Mouse (Mus musculus) stomach, postnatal 0 days (tissue): ENCODE data around the gene Ddias. TPM values are rescaled to one million over a fixed set of nuclear protein-coding genes. Genes with fewer than 3 reads are reported as not detected.
"Not testable (repeated sequence)": the region's sequence is repeated elsewhere in the genome, so short reads cannot be mapped to it uniquely, and the experiment has no call there.

Experiments used
- ATAC-seq: fragments of 200-750 bp; cut with Nextera tagmentation; 2 replicates; pipeline ENCODE4 v1.8.0; 2017; ENCODE audit not compliant: low FRiP score, low TSS enrichment
- DNase-seq: peaks from one replicate; pipeline ENCODE4 v3.0.0-alpha.2; 2016; ENCODE audit warnings: low spot score
- H3K27ac ChIP-seq: fragments of 300-500 bp; sonication (generic); replicated peaks from 2 replicates; pipeline ENCODE4 v1.5.1; 2014; ENCODE audit warnings: mild to moderate bottlenecking, control low read depth
- H3K27me3 ChIP-seq: fragments of 300-500 bp; sonication (generic); 2 replicates; pipeline ENCODE4 v1.6.1; 2014; ENCODE audit warnings: low read length; ENCODE audit not compliant: control insufficient read depth, insufficient read depth
- H3K36me3 ChIP-seq: fragments of 300-500 bp; sonication (generic); 2 replicates; pipeline ENCODE4 v1.6.1; 2014; ENCODE audit warnings: low read length, mixed read lengths; ENCODE audit not compliant: control insufficient read depth, insufficient read depth
- H3K4me1 ChIP-seq: fragments of 300-500 bp; sonication (generic); replicated peaks from 2 replicates; pipeline ENCODE4 v1.6.1; 2014; ENCODE audit warnings: antibody characterized with exemption; ENCODE audit not compliant: control insufficient read depth, insufficient read depth
- H3K4me2 ChIP-seq: fragments of 300-500 bp; sonication (generic); replicated peaks from 2 replicates; pipeline ENCODE4 v1.6.1; 2014; ENCODE audit warnings: low read depth, mild to moderate bottlenecking, control low read depth, moderate library complexity
- H3K4me3 ChIP-seq: fragments of 300-500 bp; sonication (generic); 2 replicates; pipeline ENCODE4 v1.5.1; 2014; ENCODE audit warnings: low read depth, low read length, control low read depth
- H3K9ac ChIP-seq: fragments of 300-500 bp; sonication (generic); 2 replicates; pipeline ENCODE4 v1.6.1; 2014; ENCODE audit warnings: mild to moderate bottlenecking, low read length, control low read depth, mixed read lengths
- H3K9me3 ChIP-seq: fragments of 300-500 bp; sonication (generic); 2 replicates; pipeline ENCODE4 v1.6.1; 2016; ENCODE audit warnings: low read length; ENCODE audit not compliant: control insufficient read depth
- CTCF ChIP-seq: IDR thresholded peaks from 2 replicates; pipeline ENCODE4 v1.5.1; 2016; ENCODE audit warnings: antibody characterized with exemption, low read depth, mild to moderate bottlenecking, moderate library complexity
- EP300 ChIP-seq: optimal IDR thresholded peaks from 2 replicates; pipeline ENCODE3; 2016; ENCODE audit warnings: antibody characterized with exemption
- WGBS: fragments of 180-500 bp; shearing (Covaris S2); extraction: QIAGEN DNeasy Blood & Tissue Kit; methylation state at CpG from one replicate; pipeline ENCODE4 v1.1.7; 2014; 5-methylcytosine and 5-hydroxymethylcytosine counted together
- polyA plus RNA-seq: library from polyadenylated mRNA; unstranded; fragments of >200 nt; fragmentation: Nextera tagmentation; extraction: Ambion mirVana; gene quantifications from 2 replicates; pipeline ENCODE4 v1.2.1, GENCODE M21; 2015

Gene Ddias
- polyA plus RNA-seq: 2.8 and 3.3 TPM in 2 replicates

DNA sequence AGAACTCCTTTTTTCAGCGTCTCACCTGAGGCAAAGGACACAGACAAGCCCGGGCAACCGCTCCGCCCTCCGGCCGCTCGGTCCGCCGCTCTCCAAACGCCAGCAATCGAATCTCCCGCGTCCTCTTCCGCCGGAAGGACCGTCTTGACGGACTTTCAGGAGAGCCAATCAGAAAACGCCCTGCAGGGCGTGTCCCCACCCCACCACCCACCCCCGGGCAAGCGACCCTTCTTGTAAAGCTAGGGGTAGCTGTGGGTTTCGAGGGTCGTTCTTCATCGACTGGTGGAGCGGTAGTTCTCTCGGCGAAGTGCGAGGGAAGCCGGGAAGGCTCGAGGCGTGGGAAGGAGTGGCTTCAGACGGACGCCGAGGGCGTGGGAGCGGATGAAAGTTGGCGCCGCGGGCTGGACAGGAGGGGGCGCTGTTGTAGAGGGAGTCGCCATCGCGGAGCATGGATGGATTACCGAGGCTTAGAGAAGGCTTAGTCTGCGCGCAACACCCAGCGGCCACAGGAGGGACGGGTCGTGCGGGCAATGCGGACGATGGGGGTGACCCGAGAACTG, at the start of gene Ddias, which contains the start of gene Prcp:
Ddias (minus strand) TSS at position 132 of the 560 bp plus-strand sequence.
Prcp (plus strand) TSS at position 355 of the 560 bp plus-strand sequence.
- TF ChIP-seq CTCF (peak; percentile 98), EP300 (peak; percentile 64)
- Histone ChIP-seq H3K27me3 (no peaks in the 10 kb centered on the region), H3K27ac (peak within 1 kb of the TSS; percentile 98), H3K9me3 (no peaks in the 10 kb centered on the region), H3K4me2 (peak within 1 kb of the TSS; percentile 84), H3K4me3 (peak within 1 kb of the TSS; percentile 65), H3K9ac (peak within 1 kb of the TSS; percentile 79), H3K36me3 (no peaks in the 10 kb centered on the region), H3K4me1 (peaks cover 4% of the 10 kb centered on the region; the same call in 1 of the 2 replicates)
- WGBS: under 1% methylated on average over 52 of the region's 53 CpGs
- DNase-seq (peak; percentile 94), ATAC-seq (peak; percentile 90)

DNA sequence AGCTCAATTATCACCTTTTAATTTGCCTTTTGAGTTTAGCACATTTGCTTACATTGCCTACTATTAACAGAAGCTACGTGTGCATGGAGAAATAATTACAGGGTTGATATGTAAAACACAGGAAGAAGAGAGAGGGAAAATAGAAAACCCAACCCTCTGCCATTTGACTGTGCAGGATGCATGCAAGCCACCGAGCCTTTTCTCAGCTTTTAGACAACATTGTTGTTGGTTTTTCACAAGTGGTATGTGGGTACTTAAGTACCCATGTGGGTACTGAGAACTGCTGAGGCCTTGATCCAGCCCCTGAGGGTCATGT, 46.8 kb upstream of the Ddias start:
- Histone ChIP-seq H3K27me3 (no peaks in the 10 kb centered on the region), H3K27ac (no peak overlapping the region), H3K4me2 (no peak overlapping the region), H3K4me1 (no peaks in the 10 kb centered on the region), H3K4me3 (no peak overlapping the region), H3K9ac (no peak overlapping the region), H3K36me3 (no peaks in the 10 kb centered on the region), H3K9me3 (no peaks in the 10 kb centered on the region)
- no peak for DNase-seq
- no peak for ATAC-seq
- 78% methylated on average over 2 of the region's 2 CpGs for WGBS
- TF ChIP-seq EP300 (no peak), CTCF (no peak)

DNA sequence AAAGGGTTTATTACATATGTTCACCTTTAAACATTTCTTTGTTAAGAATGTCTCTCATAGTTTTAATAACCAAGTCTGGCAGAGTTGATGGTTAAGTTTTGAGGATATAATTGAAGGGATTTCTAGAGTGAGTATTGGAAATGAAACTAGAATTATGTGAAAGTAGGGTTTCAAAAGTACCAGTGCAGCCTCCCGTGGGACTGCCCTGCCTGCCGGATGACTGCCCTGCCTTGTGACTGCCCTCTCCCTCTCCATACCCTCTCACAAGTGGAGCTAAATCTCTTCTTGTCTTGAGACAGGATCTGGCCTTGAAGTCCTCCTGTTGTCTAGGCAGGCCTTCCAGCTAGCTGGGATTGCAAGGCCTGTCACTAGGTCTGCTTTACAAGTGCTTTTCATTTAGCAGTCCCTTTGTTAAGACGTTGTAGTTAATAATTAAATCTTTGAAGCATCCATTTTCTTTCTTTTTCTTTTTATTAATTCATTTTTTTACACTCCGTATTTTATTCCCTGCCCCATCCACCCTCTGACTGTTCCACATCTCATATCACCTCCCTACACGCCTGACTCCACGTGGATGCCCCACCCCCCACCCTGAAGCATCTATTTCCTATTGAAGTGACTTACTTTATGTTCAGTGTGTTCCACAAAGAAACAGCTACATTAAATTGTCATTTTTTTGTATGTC, 46.3 kb upstream of the Ddias start:
- Histone ChIP-seq H3K27ac (no peak overlapping the region), H3K4me3 (no peak overlapping the region), H3K4me1 (no peaks in the 10 kb centered on the region), H3K9me3 (no peaks in the 10 kb centered on the region), H3K4me2 (no peak overlapping the region), H3K27me3 (no peaks in the 10 kb centered on the region), H3K36me3 (no peaks in the 10 kb centered on the region), H3K9ac (no peak overlapping the region)
- WGBS: 80% methylated on average over 6 of the region's 6 CpGs
- ATAC-seq (no peak), DNase-seq (no peak)
- TF ChIP-seq CTCF (no peak), EP300 (no peak)

DNA sequence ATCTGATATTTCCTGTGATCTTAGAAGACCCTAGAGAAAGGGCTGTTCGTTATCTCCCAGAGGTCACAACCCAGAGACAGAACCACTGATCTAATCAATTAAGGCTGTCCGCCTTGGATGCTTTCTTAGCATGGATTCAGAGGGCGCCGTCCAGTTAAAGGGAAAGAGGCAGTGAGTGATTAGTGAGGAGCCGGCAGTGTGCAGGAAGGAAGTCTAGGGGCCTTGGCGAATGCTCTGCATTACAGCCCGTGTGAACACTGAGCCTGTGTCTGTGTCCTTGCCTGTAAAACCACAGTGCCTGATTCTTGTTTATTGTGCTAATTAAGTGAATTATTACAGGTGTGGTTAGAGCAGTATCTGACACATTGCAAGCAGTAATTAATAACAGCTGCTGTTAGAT, 30.2 kb upstream of the Ddias start:
- not testable (repeated sequence) for H3K9me3 ChIP-seq

GRCm38 (mm10) chr7:92903360-92904038, 29.5 kb upstream of the Ddias start:
- peak; percentile 83 for DNase-seq
- no peak overlapping the region for H3K9ac ChIP-seq
- no peak for TF ChIP-seq EP300
- peak; percentile 91 for TF ChIP-seq CTCF
- no peaks in the 10 kb centered on the region for H3K36me3 ChIP-seq
- H3K4me1 ChIP-seq: no peaks in the 10 kb centered on the region
- no peak overlapping the region for H3K27ac ChIP-seq
- no peaks in the 10 kb centered on the region for H3K27me3 ChIP-seq
- peak; percentile 89 for ATAC-seq
- H3K4me2 ChIP-seq: no peak overlapping the region
- WGBS: 43% methylated on average over 7 of the region's 7 CpGs
- H3K4me3 ChIP-seq: no peak overlapping the region
- H3K9me3 ChIP-seq: no peaks in the 10 kb centered on the region

More for the DNA sequence above, 30.2 kb upstream of the Ddias start:
- ATAC-seq, DNase-seq, H3K36me3 ChIP-seq, H3K27me3 ChIP-seq, H3K9ac ChIP-seq, H3K4me2 ChIP-seq, H3K4me3 ChIP-seq, H3K4me1 ChIP-seq, H3K27ac ChIP-seq: not testable (repeated sequence)
- 50% methylated on average over 7 of the region's 7 CpGs for WGBS

DNA sequence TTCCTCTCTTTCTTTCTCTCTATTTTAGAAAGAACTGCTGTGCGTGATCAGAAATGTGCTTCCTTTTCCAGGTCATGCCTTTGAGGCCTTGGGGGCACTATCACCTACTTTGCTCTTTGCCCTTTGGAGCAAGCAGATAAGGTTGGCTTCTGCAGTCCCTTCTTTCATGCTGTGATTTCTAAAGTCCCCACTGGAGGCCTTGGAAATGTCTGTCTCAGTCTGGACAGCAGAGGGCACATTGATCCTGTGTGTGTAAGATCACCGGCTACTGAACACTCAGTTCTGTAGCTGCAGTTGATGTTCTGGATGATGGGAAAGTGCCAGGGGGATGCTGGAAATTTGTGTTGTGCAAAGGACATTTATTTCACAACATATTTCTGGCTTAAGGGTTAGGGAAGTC, 23.0 kb upstream of the Ddias start:
- TF ChIP-seq EP300 (no peak), CTCF (peak; percentile 75)
- ATAC-seq (no peak), DNase-seq (peak; percentile 24)
- H3K27me3 ChIP-seq: no peaks in the 10 kb centered on the region
- no peak overlapping the region for H3K9ac ChIP-seq
- H3K4me1 ChIP-seq: no peaks in the 10 kb centered on the region
- H3K9me3 ChIP-seq: no peaks in the 10 kb centered on the region
- 51% methylated on average over 2 of the region's 2 CpGs for WGBS
- H3K36me3 ChIP-seq: no peaks in the 10 kb centered on the region
- no peak overlapping the region for H3K4me3 ChIP-seq
- H3K27ac ChIP-seq: no peak overlapping the region
- H3K4me2 ChIP-seq: no peak overlapping the region
